Mouse (Mus musculus) stomach, embryonic 14.5 days (tissue): ENCODE measurements around the gene Arrdc5. TPM values are rescaled to one million over a fixed set of nuclear protein-coding genes. Genes with fewer than 3 reads are reported as not detected.

Source experiments
- ATAC-seq: fragments of 200-750 bp; cut with Nextera tagmentation; 2 replicates; pipeline ENCODE4 v1.8.0; 2017; ENCODE audit warnings: low read depth, moderate TSS enrichment; ENCODE audit not compliant: insufficient number of reproducible peaks, insufficient read depth, low FRiP score
- H3K27ac ChIP-seq: fragments of 300-500 bp; sonication (generic); 2 replicates; pipeline ENCODE4 v1.5.1; 2014; ENCODE audit warnings: mild to moderate bottlenecking, low read length, moderate library complexity, mixed read lengths
- H3K27me3 ChIP-seq: fragments of 300-500 bp; sonication (generic); 2 replicates; pipeline ENCODE4 v1.6.1; 2014; ENCODE audit warnings: low read length, control low read depth, mixed read lengths; ENCODE audit not compliant: control insufficient read depth, insufficient read depth
- H3K36me3 ChIP-seq: fragments of 300-500 bp; sonication (generic); 2 replicates; pipeline ENCODE4 v1.6.1; 2014; ENCODE audit warnings: mild to moderate bottlenecking, control low read depth, low read length, moderate library complexity, mixed read lengths; ENCODE audit not compliant: control insufficient read depth, insufficient read depth
- H3K4me1 ChIP-seq: fragments of 300-500 bp; sonication (generic); 2 replicates; pipeline ENCODE4 v1.6.1; 2014; ENCODE audit warnings: low read length, control low read depth, mixed read lengths; ENCODE audit not compliant: control insufficient read depth, insufficient read depth
- H3K4me2 ChIP-seq: fragments of 300-500 bp; sonication (generic); replicated peaks from 2 replicates; pipeline ENCODE4 v1.6.1; 2014; ENCODE audit warnings: low read depth, low read length, control low read depth
- H3K4me3 ChIP-seq: fragments of 300-500 bp; sonication (generic); 2 replicates; pipeline ENCODE4 v1.5.1; 2014; ENCODE audit warnings: low read depth, low read length, control low read depth
- H3K9ac ChIP-seq: fragments of 300-500 bp; sonication (generic); replicated peaks from 2 replicates; pipeline ENCODE4 v1.6.1; 2014; ENCODE audit warnings: low read depth, mild to moderate bottlenecking, control low read depth, low read length, moderate library complexity, mixed read lengths
- H3K9me3 ChIP-seq: fragments of 300-500 bp; sonication (generic); 2 replicates; pipeline ENCODE4 v1.6.1; 2016; ENCODE audit warnings: low read depth, low read length, control low read depth; ENCODE audit not compliant: control insufficient read depth
- WGBS: fragments of 180-500 bp; shearing (Covaris S2); extraction: QIAGEN DNeasy Blood & Tissue Kit; methylation state at CpG from one replicate; pipeline ENCODE4 v1.1.7; 2014; 5-methylcytosine and 5-hydroxymethylcytosine counted together
- polyA plus RNA-seq: library from polyadenylated mRNA; unstranded; fragments of >200 nt; fragmentation: Nextera tagmentation; extraction: Ambion mirVana; gene quantifications from 2 replicates; pipeline ENCODE4 v1.2.1, GENCODE M21; 2014

The Arrdc5 gene
- polyA plus RNA-seq = not detected in 2 replicates

DNA sequence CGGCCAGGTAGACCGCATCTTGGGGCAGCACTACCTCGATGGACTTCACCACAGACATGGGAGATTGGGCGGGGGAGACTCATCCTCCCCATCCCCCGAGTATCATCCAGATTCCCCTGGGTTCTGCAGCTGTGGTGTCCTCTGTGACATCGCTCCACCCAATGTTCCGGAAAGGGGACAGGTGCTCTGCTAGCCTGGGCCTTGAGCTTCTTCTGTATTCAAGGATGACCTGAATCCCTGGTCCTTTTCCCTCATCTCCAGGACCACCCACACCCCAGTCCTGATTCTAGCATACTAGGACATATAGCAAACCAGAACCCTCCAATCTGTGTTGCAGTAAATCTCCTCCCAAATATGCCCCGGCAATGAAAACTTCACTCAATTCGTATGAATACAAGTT is at the start of gene Arrdc5:
Gene Arrdc5 (minus strand): TSS at position 101 of the 400 bp plus-strand sequence.
- H3K27ac ChIP-seq = no peak within 1 kb of the TSS
- no peaks in the 10 kb centered on the region for H3K27me3 ChIP-seq
- H3K4me3 ChIP-seq = no peak within 1 kb of the TSS
- H3K36me3 ChIP-seq = no peaks in the 10 kb centered on the region
- H3K9ac ChIP-seq = no peak within 1 kb of the TSS
- 90% methylated on average over 9 of the region's 9 CpGs for WGBS
- H3K9me3 ChIP-seq = no peaks in the 10 kb centered on the region
- peaks cover 14% of the 10 kb centered on the region for H3K4me1 ChIP-seq
- H3K4me2 ChIP-seq = no peak within 1 kb of the TSS
- ATAC-seq = no peak

DNA sequence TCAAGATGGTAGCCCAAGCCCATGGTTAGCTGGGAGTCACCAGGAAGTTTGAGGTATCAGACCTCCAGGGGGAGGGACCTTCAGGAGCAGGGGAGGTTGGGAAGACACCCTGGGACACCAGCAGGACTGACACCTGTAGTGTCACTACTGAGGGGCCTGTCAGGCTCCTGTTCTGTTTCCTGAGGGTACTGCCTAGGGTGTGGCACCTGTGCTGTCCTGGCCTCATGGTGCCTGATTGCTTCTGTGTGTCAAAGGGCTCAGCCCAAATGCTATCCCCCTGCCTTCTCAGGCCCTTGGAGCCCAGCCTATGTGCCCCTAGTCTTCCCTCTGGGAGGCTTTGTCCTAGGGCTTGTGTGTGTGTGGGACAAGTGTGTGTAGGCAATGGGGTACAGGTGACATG is 48.5 kb upstream of the Arrdc5 start:
- Histone ChIP-seq H3K27me3 (no peaks in the 10 kb centered on the region), H3K4me2 (no peak overlapping the region), H3K4me3 (no peak overlapping the region), H3K27ac (no peak overlapping the region), H3K9me3 (no peaks in the 10 kb centered on the region), H3K4me1 (no peaks in the 10 kb centered on the region), H3K36me3 (peaks cover 10% of the 10 kb centered on the region), H3K9ac (no peak overlapping the region)
- no peak for ATAC-seq

DNA sequence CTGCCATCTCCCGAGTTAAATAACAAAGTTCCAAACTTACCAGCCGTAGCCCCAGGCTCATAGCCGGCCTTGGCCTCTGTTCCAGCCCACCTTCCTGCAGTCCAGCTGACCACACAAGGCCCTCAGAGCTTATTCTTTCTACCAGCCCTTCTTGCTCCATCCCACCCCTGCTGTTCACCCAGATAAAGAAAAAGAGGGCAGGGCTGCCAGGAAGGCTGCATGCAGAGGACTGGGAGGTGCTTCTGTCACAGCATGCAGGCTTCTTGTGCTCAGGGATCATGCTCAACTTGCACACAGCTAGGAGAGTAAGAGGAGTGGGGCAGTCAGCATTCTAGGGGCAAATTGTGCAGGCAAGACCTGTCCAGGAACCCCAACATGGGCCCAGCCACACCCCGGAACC is 48.0 kb upstream of the Arrdc5 start:
- H3K9ac ChIP-seq = no peak overlapping the region
- H3K36me3 ChIP-seq = peaks cover 8% of the 10 kb centered on the region
- H3K4me3 ChIP-seq = no peak overlapping the region
- no peaks in the 10 kb centered on the region for H3K27me3 ChIP-seq
- no peak overlapping the region for H3K4me2 ChIP-seq
- no peaks in the 10 kb centered on the region for H3K9me3 ChIP-seq
- WGBS = 73% methylated on average over 4 of the region's 4 CpGs
- no peak for ATAC-seq
- H3K4me1 ChIP-seq = no peaks in the 10 kb centered on the region
- no peak overlapping the region for H3K27ac ChIP-seq

DNA sequence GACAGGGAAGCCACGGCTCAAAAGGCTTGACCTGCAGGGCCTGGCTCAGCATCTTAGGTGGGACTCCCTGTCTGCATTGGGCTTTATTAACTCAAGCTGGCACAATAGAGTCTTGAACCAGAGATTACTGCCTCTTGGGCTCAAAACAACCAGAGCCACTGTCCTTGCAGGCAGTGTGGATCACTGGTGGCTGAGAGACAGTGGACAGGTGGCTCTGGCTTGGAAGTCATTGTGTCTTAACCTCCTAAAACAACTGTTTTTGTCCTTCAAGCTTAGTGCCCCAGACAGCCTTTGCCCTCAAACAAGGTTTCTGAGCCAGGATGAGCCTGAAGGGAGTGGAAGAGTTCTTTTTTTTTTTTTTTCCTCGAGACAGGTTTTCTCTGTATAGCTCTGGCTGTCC is 45.3 kb upstream of the Arrdc5 start:
- H3K4me3 ChIP-seq = no peak overlapping the region
- no peak overlapping the region for H3K4me2 ChIP-seq
- H3K27ac ChIP-seq = no peak overlapping the region
- ATAC-seq = no peak
- H3K9me3 ChIP-seq = no peaks in the 10 kb centered on the region
- no peak overlapping the region for H3K9ac ChIP-seq
- H3K4me1 ChIP-seq = no peaks in the 10 kb centered on the region
- H3K36me3 ChIP-seq = no peaks in the 10 kb centered on the region
- H3K27me3 ChIP-seq = no peaks in the 10 kb centered on the region
- 68% methylated on average over 2 of the region's 2 CpGs for WGBS

DNA sequence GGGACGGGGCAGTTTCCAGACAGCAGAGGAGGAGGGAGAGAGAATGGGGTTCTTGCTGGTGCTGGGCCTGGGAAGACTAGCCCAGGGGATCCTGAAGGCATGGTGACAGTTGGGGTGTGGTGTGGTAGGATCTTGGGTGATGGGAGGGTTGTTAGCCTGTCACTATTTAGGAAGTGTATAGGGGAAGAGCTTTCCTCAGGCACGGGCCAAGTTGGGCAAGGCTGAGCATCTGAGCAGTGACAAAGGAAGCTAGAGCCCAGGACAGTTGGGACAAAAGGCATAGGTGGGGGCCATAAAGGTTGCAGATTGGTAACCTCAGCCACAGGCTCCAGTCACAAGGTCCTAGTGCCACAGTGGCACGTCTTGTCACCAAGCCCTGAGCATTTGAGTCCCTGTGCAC is 43.4 kb upstream of the Arrdc5 start:
- ATAC-seq = no peak
- WGBS = 76% methylated on average over 3 of the region's 3 CpGs
- H3K4me3 ChIP-seq = no peak overlapping the region
- no peaks in the 10 kb centered on the region for H3K9me3 ChIP-seq
- H3K27me3 ChIP-seq = no peaks in the 10 kb centered on the region
- no peak overlapping the region for H3K9ac ChIP-seq
- no peak overlapping the region for H3K27ac ChIP-seq
- H3K4me1 ChIP-seq = no peaks in the 10 kb centered on the region
- no peak overlapping the region for H3K4me2 ChIP-seq
- H3K36me3 ChIP-seq = no peaks in the 10 kb centered on the region

DNA sequence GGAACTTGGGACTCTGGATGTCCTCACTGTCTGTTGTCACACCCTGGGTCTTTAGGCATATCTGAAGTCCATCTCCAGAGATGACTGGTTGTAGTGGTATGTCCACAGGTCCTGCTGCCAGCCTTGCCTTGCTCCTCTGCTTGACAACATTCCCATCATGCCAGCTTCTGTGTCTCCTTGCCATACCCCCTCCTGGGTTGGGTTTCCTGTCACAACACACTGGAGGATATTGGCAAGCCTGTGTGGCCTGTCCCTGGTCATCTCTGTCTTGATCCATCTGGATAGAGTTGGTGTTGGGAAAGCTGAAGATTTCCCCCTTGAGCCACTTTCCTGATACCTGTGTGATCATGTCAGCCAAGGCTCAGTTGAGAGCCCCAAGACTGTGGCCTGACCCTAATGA is 40.6 kb upstream of the Arrdc5 start:
- no peaks in the 10 kb centered on the region for H3K27me3 ChIP-seq

DNA sequence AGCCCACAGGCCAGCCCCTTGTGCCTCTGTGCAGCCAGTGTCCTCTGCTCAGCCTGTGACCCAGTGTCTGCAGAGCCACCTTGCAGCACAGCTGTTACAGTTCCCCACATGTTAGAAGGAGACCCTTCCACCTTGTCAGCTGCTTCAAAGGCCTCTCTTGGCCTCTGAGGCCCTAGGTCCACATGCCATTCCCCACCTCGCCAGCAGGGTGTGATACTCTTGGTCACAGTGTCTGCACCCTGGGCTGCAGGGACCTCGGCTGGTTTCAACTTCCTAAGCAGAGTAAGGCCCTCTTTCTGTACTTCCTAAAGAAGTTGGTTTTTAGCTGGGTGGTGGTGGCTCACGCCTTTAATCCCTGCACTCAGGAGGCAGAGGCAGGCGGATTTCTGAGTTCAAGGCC is 38.8 kb upstream of the Arrdc5 start:
- Histone ChIP-seq H3K4me2 (no peak overlapping the region), H3K9me3 (no peaks in the 10 kb centered on the region), H3K27ac (no peak overlapping the region), H3K27me3 (no peaks in the 10 kb centered on the region), H3K4me3 (no peak overlapping the region), H3K9ac (no peak overlapping the region), H3K4me1 (0 out of 2 replicates have a peak, but pooled peaks cover 3% of the 10 kb centered on the region), H3K36me3 (0 out of 2 replicates have a peak, but pooled peaks cover 3% of the 10 kb centered on the region)
- ATAC-seq = no peak
- 50% methylated on average over 4 of the region's 4 CpGs for WGBS

More for the DNA sequence above, 40.6 kb upstream of the Arrdc5 start:
- Histone ChIP-seq H3K4me1 (0 out of 2 replicates have a peak, but pooled peaks cover 3% of the 10 kb centered on the region), H3K36me3 (no peaks in the 10 kb centered on the region), H3K9ac (no peak overlapping the region), H3K9me3 (no peaks in the 10 kb centered on the region), H3K4me2 (no peak overlapping the region), H3K27ac (no peak overlapping the region), H3K4me3 (no peak overlapping the region)
- no peak for ATAC-seq

DNA sequence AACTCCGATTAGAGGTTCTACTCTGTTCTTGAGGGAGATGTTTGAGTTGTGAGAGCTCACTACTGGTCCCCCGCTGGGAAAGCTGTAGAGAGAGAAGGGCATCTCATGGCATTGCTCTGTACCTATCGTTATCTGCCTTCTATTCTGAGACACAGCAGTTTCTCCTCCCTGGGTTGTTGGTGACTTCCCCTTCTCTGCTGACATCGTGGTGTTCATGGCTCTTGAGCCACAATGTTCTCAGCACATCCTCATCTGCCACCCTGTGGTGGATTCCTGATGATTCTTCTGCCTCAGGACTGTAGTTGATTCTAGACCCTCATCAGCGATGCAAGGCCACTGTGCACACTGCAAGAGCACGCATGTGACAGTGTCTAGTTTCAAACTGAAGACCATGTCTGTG is 37.7 kb upstream of the Arrdc5 start:
- 85% methylated on average over 6 of the region's 6 CpGs for WGBS
- H3K4me1 ChIP-seq = 0 out of 2 replicates have a peak, but pooled peaks cover 3% of the 10 kb centered on the region

DNA sequence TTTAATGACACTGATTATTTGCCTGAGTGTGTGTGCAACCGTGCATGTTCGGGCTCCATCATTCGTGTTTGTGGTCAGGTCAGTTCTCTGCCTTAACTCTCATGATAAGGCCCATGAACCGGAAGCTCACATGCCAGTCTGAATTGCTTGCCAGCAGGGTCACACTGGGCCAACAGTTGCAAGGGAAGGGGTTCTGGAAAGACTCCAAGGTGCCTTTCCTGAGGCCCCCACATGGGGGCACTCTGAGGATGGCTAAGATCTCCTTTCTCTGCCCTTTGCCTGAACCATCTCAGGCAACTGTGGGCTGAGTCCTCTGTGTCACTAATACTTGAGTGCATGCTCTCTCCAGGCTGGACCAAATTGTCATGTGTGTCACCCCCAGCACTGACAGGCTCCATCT is 37.1 kb upstream of the Arrdc5 start:
- 0 out of 2 replicates have a peak, but pooled peaks cover 3% of the 10 kb centered on the region for H3K4me1 ChIP-seq
- H3K4me3 ChIP-seq = no peak overlapping the region
- H3K9ac ChIP-seq = no peak overlapping the region
- ATAC-seq = no peak
- H3K27me3 ChIP-seq = no peaks in the 10 kb centered on the region
- 0 out of 2 replicates have a peak, but pooled peaks cover 3% of the 10 kb centered on the region for H3K36me3 ChIP-seq
- WGBS = 58% methylated on average over 4 of the region's 4 CpGs
- H3K9me3 ChIP-seq = no peaks in the 10 kb centered on the region
- H3K4me2 ChIP-seq = no peak overlapping the region
- no peak overlapping the region for H3K27ac ChIP-seq

More for the DNA sequence above, 37.7 kb upstream of the Arrdc5 start:
- ATAC-seq = no peak
- Histone ChIP-seq H3K36me3 (0 out of 2 replicates have a peak, but pooled peaks cover 3% of the 10 kb centered on the region), H3K4me3 (no peak overlapping the region), H3K4me2 (no peak overlapping the region), H3K9ac (no peak overlapping the region), H3K9me3 (no peaks in the 10 kb centered on the region), H3K27ac (no peak overlapping the region), H3K27me3 (no peaks in the 10 kb centered on the region)
